Mouse (Mus musculus) heart, embryonic 14.5 days (tissue): ENCODE measurements around the gene Lrrc55. TPM values are rescaled to one million over a fixed set of nuclear protein-coding genes. Genes with fewer than 3 reads are reported as not detected.

Experiments used
- ATAC-seq: fragments of 200-750 bp; cut with Nextera tagmentation; 2 replicates; pipeline ENCODE4 v1.8.0; 2017; ENCODE audit warnings: low read depth, moderate TSS enrichment; ENCODE audit not compliant: insufficient number of reproducible peaks, insufficient read depth, low FRiP score
- H3K27ac ChIP-seq, 2 experiments: fragments of 200-500 bp in 1 of 2; fragments of 300-500 bp in 1 of 2; sonication (generic) in 1 of 2; replicated peaks in 1 of 2; 2 replicates each; pipeline ENCODE4 v1.5.1; 2012 to 2014; ENCODE audit warnings: low read depth in 2 of 2, low read length in 2 of 2, control low read depth in 1 of 2, mild to moderate bottlenecking in 1 of 2, mixed read lengths in 1 of 2; ENCODE audit not compliant: control insufficient read depth in 1 of 2, insufficient read depth in 1 of 2
- H3K27me3 ChIP-seq: fragments of 300-500 bp; sonication (generic); 2 replicates; pipeline ENCODE4 v1.6.1; 2014; ENCODE audit warnings: mild to moderate bottlenecking, low read length, control low read depth; ENCODE audit not compliant: control insufficient read depth, insufficient read depth
- H3K36me3 ChIP-seq: fragments of 300-500 bp; sonication (generic); 2 replicates; pipeline ENCODE4 v1.6.1; 2014; ENCODE audit warnings: mild to moderate bottlenecking, control low read depth, low read length, mixed read lengths; ENCODE audit not compliant: control insufficient read depth, insufficient read depth
- H3K4me1 ChIP-seq, 2 experiments: fragments of 200-500 bp in 1 of 2; fragments of 300-500 bp in 1 of 2; sonication (generic) in 1 of 2; 2 replicates each; pipeline ENCODE4 v1.6.1; 2012 to 2014; ENCODE audit warnings: low read length in 2 of 2, control low read depth in 1 of 2, mixed read lengths in 1 of 2; ENCODE audit not compliant: control insufficient read depth in 2 of 2, insufficient read depth in 2 of 2
- H3K4me2 ChIP-seq: fragments of 300-500 bp; sonication (generic); 2 replicates; pipeline ENCODE4 v1.6.1; 2014; ENCODE audit warnings: mild to moderate bottlenecking, low read length
- H3K4me3 ChIP-seq, 2 experiments: fragments of 200-500 bp in 1 of 2; fragments of 300-500 bp in 1 of 2; sonication (generic) in 1 of 2; 2 replicates each; pipeline ENCODE4 v1.5.1; 2012 to 2014; ENCODE audit warnings: low read length in 2 of 2, mild to moderate bottlenecking in 2 of 2, control low read depth in 1 of 2, low read depth in 1 of 2, moderate library complexity in 1 of 2; ENCODE audit not compliant: control insufficient read depth in 1 of 2, insufficient read depth in 1 of 2
- H3K9ac ChIP-seq: fragments of 300-500 bp; sonication (generic); 2 replicates; pipeline ENCODE4 v1.6.1; 2014; ENCODE audit warnings: mild to moderate bottlenecking, low read length
- H3K9me3 ChIP-seq: fragments of 300-500 bp; sonication (generic); 2 replicates; pipeline ENCODE4 v1.6.1; 2016; ENCODE audit warnings: low read length, control low read depth; ENCODE audit not compliant: control insufficient read depth
- WGBS: fragments of 180-500 bp; shearing (Covaris S2); extraction: QIAGEN DNeasy Blood & Tissue Kit; methylation state at CpG from one replicate; pipeline ENCODE4 v1.1.7; 2014; 5-methylcytosine and 5-hydroxymethylcytosine counted together
- polyA plus RNA-seq: library from polyadenylated mRNA; unstranded; fragments of >200 nt; fragmentation: Nextera tagmentation; extraction: Ambion mirVana; gene quantifications from 2 replicates; pipeline ENCODE4 v1.2.1, GENCODE M21; 2014

Gene Lrrc55
- polyA plus RNA-seq, 1 experiment from 2014 or later = 0.20 TPM

GRCm38 (mm10) chr2:85138143-85138542 is 58.9 kb downstream of the Lrrc55 start:
- no peaks in the 10 kb centered on the region for H3K36me3 ChIP-seq
- H3K4me3 ChIP-seq = peak overlapping the region in 1 of 2 experiments; percentile 18; a peak in 1 of 4 replicates
- no peak overlapping the region for H3K4me2 ChIP-seq
- no peak overlapping the region for H3K27ac ChIP-seq
- 46% methylated on average over 2 of the region's 2 CpGs for WGBS
- peak overlapping the region; percentile 35; the same call in 1 of the 2 replicates for H3K9ac ChIP-seq
- H3K9me3 ChIP-seq = no peaks in the 10 kb centered on the region
- no peak for ATAC-seq
- H3K27me3 ChIP-seq = no peaks in the 10 kb centered on the region
- peaks cover 0 to 4% of the 10 kb centered on the region in 2 experiments; a peak in 2 of 4 replicates for H3K4me1 ChIP-seq

GRCm38 (mm10) chr2:85137601-85138140 is 59.3 kb downstream of the Lrrc55 start:
- Histone ChIP-seq H3K9ac (peak overlapping the region; percentile 35; the same call in 1 of the 2 replicates), H3K4me3 (peak overlapping the region; percentile 7 to 18; a peak in 3 of 4 replicates), H3K4me2 (0 out of 2 replicates have a peak overlapping the region, but pooled peaks have one; percentile 5), H3K9me3 (no peaks in the 10 kb centered on the region), H3K27ac (no peak overlapping the region), H3K27me3 (no peaks in the 10 kb centered on the region), H3K36me3 (no peaks in the 10 kb centered on the region), H3K4me1 (peaks cover 0 to 6% of the 10 kb centered on the region in 2 experiments; a peak in 3 of 4 replicates)
- ATAC-seq = no peak
- WGBS = 42% methylated on average over 10 of the region's 10 CpGs

- H3K27me3 ChIP-seq = no peaks in the 10 kb centered on the region
- no peaks in the 10 kb centered on the region for H3K36me3 ChIP-seq
- H3K4me3 ChIP-seq = peak overlapping the region; percentile 7 to 18; a peak in 3 of 4 replicates
- H3K4me2 ChIP-seq = 0 out of 2 replicates have a peak overlapping the region, but pooled peaks have one; percentile 5
- no peak for ATAC-seq
- peak overlapping the region; percentile 35; the same call in 1 of the 2 replicates for H3K9ac ChIP-seq
- H3K27ac ChIP-seq = no peak overlapping the region
- peaks cover 0 to 13% of the 10 kb centered on the region in 2 experiments; a peak in 3 of 4 replicates for H3K4me1 ChIP-seq
- 56% methylated on average over 21 of the region's 21 CpGs for WGBS
- no peaks in the 10 kb centered on the region for H3K9me3 ChIP-seq
Measured at GRCm38 (mm10) chr2:85136831-85137520, 60.0 kb downstream of the Lrrc55 start.

- no peak within 1 kb of the TSS; the same call in 1 of the 2 replicates for H3K9ac ChIP-seq
- no peak within 1 kb of the TSS for H3K27ac ChIP-seq
- H3K9me3 ChIP-seq = no peaks in the 10 kb centered on the region
- WGBS = 28% methylated on average over 4 of the region's 4 CpGs
- peaks cover 2 to 15% of the 10 kb centered on the region in 2 experiments; a peak in 3 of 4 replicates for H3K4me1 ChIP-seq
- ATAC-seq = no peak
- H3K4me2 ChIP-seq = no peak within 1 kb of the TSS
- peak within 1 kb of the TSS; percentile 7 to 18; a peak in 3 of 4 replicates for H3K4me3 ChIP-seq
- H3K27me3 ChIP-seq = no peaks in the 10 kb centered on the region
- no peaks in the 10 kb centered on the region for H3K36me3 ChIP-seq
Measured at GRCm38 (mm10) chr2:85136089-85136488, 60.9 kb downstream of the Lrrc55 start, which contains the start of gene Aplnr. Gene Aplnr (plus strand): TSS chr2:85136225.

DNA sequence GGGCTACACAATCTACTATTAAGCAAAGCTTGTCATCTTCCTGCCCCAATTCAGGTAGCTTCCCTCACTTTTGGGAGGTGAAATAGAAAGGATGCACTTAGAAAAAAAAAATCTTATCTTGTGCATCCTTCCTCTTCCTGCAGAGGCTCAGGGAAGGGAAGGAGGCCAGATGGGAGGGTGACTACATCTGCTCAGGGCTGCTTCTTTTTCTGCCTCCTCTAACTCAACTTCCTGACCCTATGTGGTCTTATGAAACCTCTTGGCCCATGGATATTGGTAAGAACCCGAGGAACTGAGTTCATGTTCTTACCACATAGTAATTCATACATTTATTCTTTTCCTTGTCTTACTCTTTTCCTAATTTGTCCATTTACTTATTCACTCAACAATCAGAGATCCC is 61.9 kb downstream of the Lrrc55 start:
- WGBS = 21% methylated on average over 1 of the region's 1 CpGs
- Histone ChIP-seq H3K4me1 (peaks cover 6 to 19% of the 10 kb centered on the region in 2 experiments), H3K4me2 (no peak overlapping the region), H3K4me3 (no peak overlapping the region), H3K9me3 (no peaks in the 10 kb centered on the region), H3K27ac (no peak overlapping the region), H3K9ac (no peak overlapping the region), H3K36me3 (no peaks in the 10 kb centered on the region), H3K27me3 (no peaks in the 10 kb centered on the region)
- no peak for ATAC-seq

GRCm38 (mm10) chr2:85132204-85132603 is 64.8 kb downstream of the Lrrc55 start:
- no peak overlapping the region for H3K4me2 ChIP-seq
- no peaks in the 10 kb centered on the region for H3K9me3 ChIP-seq
- H3K27me3 ChIP-seq = no peaks in the 10 kb centered on the region
- H3K4me1 ChIP-seq = peaks cover 8 to 17% of the 10 kb centered on the region in 2 experiments
- H3K36me3 ChIP-seq = no peaks in the 10 kb centered on the region
- no peak overlapping the region for H3K4me3 ChIP-seq
- no peak for ATAC-seq
- H3K9ac ChIP-seq = no peak overlapping the region
- WGBS = 17% methylated on average over 2 of the region's 2 CpGs
- peak overlapping the region in 1 of 2 experiments; percentile 56; a peak in 2 of 4 replicates for H3K27ac ChIP-seq

- 10% methylated on average over 1 of the region's 1 CpGs for WGBS
Measured at GRCm38 (mm10) chr2:85131724-85132123, 65.3 kb downstream of the Lrrc55 start.

More at GRCm38 (mm10) chr2:85131724-85132123, 65.3 kb downstream of the Lrrc55 start:
- H3K9me3 ChIP-seq = no peaks in the 10 kb centered on the region
- peak; percentile 25; the same call in 1 of the 2 replicates for ATAC-seq
- H3K27ac ChIP-seq = peak overlapping the region; percentile 35 to 63; a peak in 3 of 4 replicates
- no peaks in the 10 kb centered on the region for H3K27me3 ChIP-seq
- H3K4me1 ChIP-seq = peaks cover 8 to 17% of the 10 kb centered on the region in 2 experiments
- no peak overlapping the region for H3K9ac ChIP-seq
- no peak overlapping the region for H3K4me2 ChIP-seq
- H3K36me3 ChIP-seq = no peaks in the 10 kb centered on the region
- no peak overlapping the region for H3K4me3 ChIP-seq
